Mouse (Mus musculus) thymus, adult 18-20 months (tissue): ENCODE results near the gene Crcp.

Source experiments
- DNase-seq, 2 experiments: peaks; one replicate each; pipeline ENCODE4 v3.0.0; 2022; ENCODE audit warnings: mixed read lengths in 2 of 2

The Crcp gene

GRCm38 (mm10) chr5:130029142-130029897 lies at the start of gene Crcp, which contains the start of gene Asl:
Gene Crcp (plus strand): TSS chr5:130029290.
Gene Asl (minus strand): TSS chr5:130029247.
- DNase-seq, result peak; percentile 71 to 73

DNA sequence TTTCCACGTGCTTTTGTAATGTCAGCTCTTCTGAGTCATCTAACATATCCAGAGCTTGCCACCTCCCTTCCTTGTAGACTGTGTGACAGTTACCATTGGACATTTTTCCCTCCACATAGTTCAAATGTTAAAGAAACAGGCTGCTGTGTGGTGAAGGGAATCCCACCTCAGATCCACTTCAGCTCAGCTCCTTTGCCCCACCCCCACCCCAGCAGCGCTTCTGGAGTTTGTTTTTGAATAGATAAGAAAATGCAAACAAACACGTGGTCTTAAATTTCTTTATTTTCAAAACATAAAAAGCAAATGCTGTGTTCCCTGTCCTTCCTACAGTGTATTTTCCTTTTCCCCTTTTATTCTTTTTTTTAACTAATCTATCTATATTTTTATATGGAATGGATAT lies 48.9 kb upstream of the Crcp start:
- no peak for DNase-seq

- DNase-seq, result no peak
These were observed 39.7 kb upstream of the Crcp start for GRCm38 (mm10) chr5:129989376-129989775.

GRCm38 (mm10) chr5:129991898-129992297 lies 37.2 kb upstream of the Crcp start:
- no peak for DNase-seq

DNA sequence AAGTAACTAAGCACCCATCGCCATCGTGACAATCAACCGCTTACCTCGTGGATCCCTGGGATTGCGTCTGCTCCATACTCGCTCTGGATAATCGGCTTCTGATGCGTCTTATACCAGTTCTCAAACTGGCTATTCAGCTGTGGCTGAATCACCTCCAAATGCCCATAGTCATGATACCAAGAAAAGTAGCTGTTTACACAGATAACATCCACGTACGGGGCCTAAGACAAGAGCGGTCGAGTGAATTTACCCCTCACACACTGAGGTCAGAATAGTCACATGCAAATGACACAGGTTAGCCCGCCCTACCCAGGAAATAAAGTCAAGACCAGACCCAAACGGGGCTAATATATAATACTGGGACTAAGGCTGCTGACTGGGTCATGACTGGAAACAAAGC lies 35.7 kb upstream of the Crcp start:
- DNase-seq, result no peak

DNA sequence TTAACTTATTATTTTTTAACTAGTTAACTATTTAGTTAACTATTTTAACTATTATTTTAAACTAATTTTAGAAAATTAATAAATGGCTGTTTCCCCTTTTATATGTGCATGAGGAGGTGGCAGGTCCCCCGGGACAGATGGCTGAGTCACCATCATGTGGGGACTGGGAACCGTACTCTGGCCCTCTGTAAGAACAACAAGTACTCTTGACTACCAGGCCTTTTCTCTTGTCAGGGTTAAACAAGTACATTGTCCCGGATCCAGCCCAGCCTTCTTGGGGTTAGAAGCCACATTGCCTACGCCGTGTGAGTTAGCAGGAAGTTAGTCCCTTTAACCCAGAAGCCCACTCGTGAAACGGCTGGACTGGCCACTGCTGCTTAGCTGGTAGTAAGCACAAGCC lies 34.1 kb upstream of the Crcp start:
- no peak for DNase-seq

GRCm38 (mm10) chr5:129997700-129998099 lies 31.4 kb upstream of the Crcp start:
- no peak for DNase-seq

DNA sequence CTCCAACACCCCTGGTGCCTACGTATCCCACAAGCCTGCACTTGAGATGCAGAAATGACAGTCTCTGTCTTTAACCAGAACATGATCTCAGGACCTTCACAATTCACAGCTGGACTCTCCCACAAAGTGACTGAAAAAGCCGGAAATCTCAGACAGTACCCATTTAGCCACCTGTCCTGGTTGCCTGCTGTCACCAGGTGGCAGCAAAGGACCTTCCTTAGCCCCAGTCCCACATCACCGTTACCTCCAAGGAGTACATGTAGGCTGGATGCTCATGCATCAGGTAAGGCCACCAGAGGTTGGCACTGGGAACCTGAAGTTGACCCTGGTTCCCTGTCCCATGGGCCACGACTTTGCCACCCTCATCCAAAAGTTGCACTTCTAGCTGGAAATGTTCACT lies 30.0 kb upstream of the Crcp start:
- DNase-seq, result peak in 1 of 2 experiments; percentile 28

DNA sequence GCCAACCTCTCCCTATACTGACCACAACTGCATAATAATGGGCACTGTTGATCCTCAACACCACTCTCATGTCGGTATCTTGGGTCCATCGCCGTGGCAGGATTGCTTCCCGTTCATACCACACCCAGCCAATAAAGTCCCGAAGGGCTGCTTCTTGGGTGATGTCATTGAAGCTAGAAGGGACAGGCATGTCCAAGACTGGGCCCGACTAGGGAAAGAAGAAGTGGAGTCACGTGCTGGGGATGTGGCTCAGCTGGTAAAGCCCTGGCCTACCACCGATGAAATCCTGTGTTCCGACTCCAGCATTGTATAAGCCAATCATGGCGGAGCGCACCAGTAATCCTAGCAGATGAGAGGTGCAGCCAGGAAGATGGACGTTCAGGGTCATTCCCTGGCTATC lies 28.4 kb upstream of the Crcp start:
- no peak for DNase-seq

- DNase-seq, result no peak
These were observed 27.6 kb upstream of the Crcp start for GRCm38 (mm10) chr5:130001356-130001987.

GRCm38 (mm10) chr5:130002301-130003146 lies 26.6 kb upstream of the Crcp start, which contains the start of gene Gusb:
Gene Gusb (minus strand): TSS chr5:130003049.
- peak; percentile 50 to 63 for DNase-seq

DNA sequence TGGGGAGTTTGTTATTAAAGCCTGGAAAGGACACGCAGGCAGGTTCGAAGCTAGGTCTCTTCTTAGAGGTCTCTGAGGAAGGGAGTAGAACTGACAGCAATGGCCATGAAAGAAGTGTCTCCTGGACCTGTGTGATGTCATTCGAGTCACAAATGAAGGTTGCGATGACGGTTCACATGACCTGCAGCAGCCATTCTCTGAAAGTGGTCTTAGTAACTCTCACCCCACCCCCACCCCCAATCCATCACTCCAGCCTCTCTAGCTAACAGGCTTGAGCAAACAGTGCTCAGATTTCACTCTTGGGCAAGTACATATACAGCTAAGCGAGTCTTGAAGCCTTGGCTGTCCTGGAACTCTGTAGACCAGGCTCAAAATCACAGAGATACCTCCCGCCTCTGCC lies 25.9 kb upstream of the Crcp start:
- DNase-seq, result no peak

DNA sequence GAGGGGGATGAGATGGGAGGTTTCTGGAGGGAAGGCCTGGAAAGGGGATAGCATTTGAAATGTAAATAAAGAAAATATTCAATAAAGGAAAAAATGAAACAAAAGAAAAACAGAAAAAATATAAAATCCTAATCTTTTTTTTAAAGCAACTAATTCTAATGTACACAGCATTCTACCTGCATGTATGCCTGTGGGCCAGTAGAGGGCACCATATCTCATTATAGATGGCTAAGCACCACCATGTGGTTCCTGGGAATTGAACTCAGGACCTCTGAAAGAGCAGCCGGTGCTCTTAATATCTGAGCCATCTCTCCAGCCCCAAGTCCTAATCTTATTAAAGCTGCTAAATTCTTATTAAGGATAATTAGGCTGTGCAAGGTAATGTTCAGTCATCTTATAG lies 21.7 kb upstream of the Crcp start:
- DNase-seq, result no peak

DNA sequence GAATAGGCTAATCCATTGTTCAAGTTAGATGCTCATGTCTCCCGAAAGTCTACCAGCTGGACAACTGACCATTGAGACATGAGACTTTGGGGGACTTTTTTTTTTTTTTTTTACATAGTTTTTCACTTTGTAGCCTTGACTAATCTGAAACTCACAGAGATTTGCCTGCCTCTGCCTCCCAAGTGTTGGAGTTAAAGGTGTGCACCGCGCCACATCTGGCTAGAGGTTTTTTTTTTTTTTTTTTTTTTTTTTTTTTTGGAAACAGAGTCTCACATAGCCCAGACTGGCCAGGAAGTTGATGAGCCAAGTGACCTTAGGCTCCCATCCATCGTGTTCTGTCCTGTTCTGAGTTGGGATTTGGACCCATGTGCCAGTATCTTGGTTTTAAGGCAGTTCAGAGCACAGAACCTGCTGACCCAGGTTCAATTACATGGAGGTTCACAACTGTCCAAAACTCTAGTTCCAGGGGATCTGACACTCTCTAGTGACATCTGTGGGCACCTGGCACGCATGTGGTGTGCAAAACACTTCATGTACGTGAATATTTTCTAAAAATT lies 21.0 kb upstream of the Crcp start:
- DNase-seq, result no peak

DNA sequence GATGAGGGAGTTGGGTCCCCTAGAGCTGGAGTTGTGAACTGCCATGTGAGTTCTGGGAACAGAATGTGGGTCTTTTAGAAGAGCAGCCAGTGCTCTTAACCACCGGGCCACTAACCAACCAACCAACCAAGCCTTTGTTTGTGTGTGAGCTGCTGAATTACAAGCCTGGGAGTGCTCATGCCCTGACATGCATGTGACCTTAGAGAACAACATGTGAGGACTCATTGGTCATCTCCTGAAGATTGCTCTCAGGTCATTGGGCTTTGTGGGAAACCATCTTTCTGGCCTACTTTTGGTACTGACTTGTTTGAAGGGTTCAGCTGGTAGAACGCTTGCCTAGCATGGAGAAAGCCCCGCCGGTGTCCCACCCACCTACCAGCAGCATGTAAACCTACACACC lies 19.3 kb upstream of the Crcp start:
- no peak for DNase-seq

GRCm38 (mm10) chr5:130010961-130011360 lies 18.1 kb upstream of the Crcp start:
- no peak for DNase-seq

DNA sequence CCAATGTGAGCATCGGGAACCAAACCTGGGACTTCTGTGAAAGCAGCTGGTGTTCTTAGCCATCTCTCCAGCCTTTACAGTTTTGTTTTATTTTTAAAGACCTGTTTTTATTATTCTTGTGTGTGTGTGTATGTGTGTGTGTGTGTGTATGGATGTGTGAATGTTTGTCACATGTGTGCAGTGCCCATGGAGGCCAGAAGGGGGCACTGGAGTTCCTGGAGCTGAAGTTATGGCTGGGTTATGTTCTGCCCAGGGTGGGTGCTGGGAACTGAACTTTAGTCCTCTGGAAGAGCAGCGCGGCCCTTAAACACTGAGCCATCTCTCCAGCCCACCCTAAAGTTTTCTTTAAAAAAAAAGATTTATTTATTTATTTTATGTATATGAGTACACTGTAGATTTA lies 14.0 kb upstream of the Crcp start:
- no peak for DNase-seq

- no peak for DNase-seq
These were observed 9.6 kb upstream of the Crcp start for GRCm38 (mm10) chr5:130019461-130019860.

GRCm38 (mm10) chr5:130021361-130021966 lies 7.6 kb upstream of the Crcp start:
- DNase-seq, result no peak

GRCm38 (mm10) chr5:130022366-130022765 lies 6.7 kb upstream of the Crcp start:
- no peak for DNase-seq

DNA sequence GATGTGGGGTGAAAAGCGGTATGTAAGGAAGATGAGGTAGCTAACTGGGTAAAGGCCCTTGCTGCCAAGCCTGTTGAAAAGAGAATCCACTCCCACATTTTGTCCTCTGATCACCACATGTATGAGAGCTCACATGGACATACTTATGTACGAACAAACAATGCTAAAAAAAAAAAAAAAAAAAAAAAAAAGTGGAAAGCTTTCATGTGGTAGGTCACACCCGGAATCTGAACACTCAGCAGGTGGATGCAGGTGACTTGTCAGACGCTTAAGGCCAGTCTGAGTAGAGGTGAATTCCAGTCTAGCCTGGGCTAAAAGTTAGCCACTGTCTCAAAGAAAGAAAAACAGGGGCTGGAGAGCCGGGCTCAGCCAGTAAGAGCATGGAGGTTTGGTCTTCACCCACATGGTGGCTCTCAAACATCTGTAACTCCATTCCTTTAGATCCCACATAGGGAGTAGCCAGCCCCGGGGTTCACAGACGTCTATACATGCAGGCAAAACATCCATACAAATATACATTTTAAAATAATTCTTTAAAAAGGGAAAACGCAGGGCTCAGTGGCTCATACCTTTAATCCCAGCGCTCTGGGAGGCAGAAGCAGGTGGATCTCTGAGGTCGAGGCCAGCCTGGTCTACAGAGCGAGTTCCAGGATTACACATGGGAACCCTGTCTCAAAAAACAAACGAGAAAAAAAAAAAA lies 5.9 kb upstream of the Crcp start:
- DNase-seq, result no peak
